Mouse (Mus musculus): ENCODE data around the gene Gm9639.
A peak's percentile ranks its signal among the peaks of the same experiment; 100 is the strongest.
"Not testable (repeated sequence)": the region's sequence is repeated elsewhere in the genome, so short reads cannot be mapped to it uniquely, and the experiment has no call there.

Gene Gm9639

GRCm38 (mm10) chr10:77794976-77795375, at the start of gene Gm9639:
Gm9639 (minus strand) TSS chr10:77795076.
- no peak for DNase-seq (ENCODE audit: low spot score in 2 of 2)

- DNase-seq (ENCODE audit: low spot score in 2 of 2), result no peak
These were observed 44.1 kb upstream of the Gm9639 start for GRCm38 (mm10) chr10:77839006-77839405.

- no peak for DNase-seq (ENCODE audit: low spot score in 2 of 2)
These were observed 40.8 kb upstream of the Gm9639 start, which contains the start of gene Krtap10-10 for GRCm38 (mm10) chr10:77835647-77836046. Krtap10-10 (plus strand) TSS chr10:77835947.

GRCm38 (mm10) chr10:77826951-77827350, 32.1 kb upstream of the Gm9639 start, which contains the start of gene Krtap10-4:
Krtap10-4 (minus strand) TSS chr10:77827095.
- no peak for DNase-seq (ENCODE audit: low spot score in 2 of 2)

- no peak for DNase-seq (ENCODE audit: low spot score in 2 of 2)
These were observed 24.3 kb upstream of the Gm9639 start for GRCm38 (mm10) chr10:77819203-77819602.

GRCm38 (mm10) chr10:77818523-77818922, 23.6 kb upstream of the Gm9639 start:
- DNase-seq (ENCODE audit: low spot score in 2 of 2), result no peak

- DNase-seq (ENCODE audit: low spot score in 2 of 2), result peak in 1 of 2 experiments; percentile 69
These were observed 20.6 kb upstream of the Gm9639 start for GRCm38 (mm10) chr10:77815514-77815913.

GRCm38 (mm10) chr10:77814382-77814781, 19.5 kb upstream of the Gm9639 start, which contains the start of gene Gm2696:
Gm2696 (plus strand) TSS chr10:77814682.
- no peak for DNase-seq (ENCODE audit: low spot score in 2 of 2)

GRCm38 (mm10) chr10:77811743-77812142, 16.9 kb upstream of the Gm9639 start, which contains the start of gene Gm9507:
Gm9507 (minus strand) TSS chr10:77811843.
- no peak for DNase-seq (ENCODE audit: low spot score in 2 of 2)

- DNase-seq (ENCODE audit: low spot score in 2 of 2), result no peak
These were observed 9.2 kb upstream of the Gm9639 start for GRCm38 (mm10) chr10:77804095-77804494.

GRCm38 (mm10) chr10:77798921-77799508, 4.1 kb upstream of the Gm9639 start, which contains the start of gene Gm19668:
Gm19668 (minus strand) TSS chr10:77799133.
- no peak for DNase-seq (ENCODE audit: low spot score in 2 of 2)

GRCm38 (mm10) chr10:77798164-77798920, 3.5 kb upstream of the Gm9639 start:
- DNase-seq (ENCODE audit: low spot score in 2 of 2), result not testable (repeated sequence)

GRCm38 (mm10) chr10:77797677-77798076, 2.8 kb upstream of the Gm9639 start:
- DNase-seq (ENCODE audit: low spot score in 2 of 2), result no peak

GRCm38 (mm10) chr10:77788621-77789020, 6.3 kb downstream of the Gm9639 start:
- no peak for DNase-seq (ENCODE audit: low spot score in 2 of 2)

- not testable (repeated sequence) for DNase-seq (ENCODE audit: low spot score in 2 of 2)
These were observed 7.0 kb downstream of the Gm9639 start, which contains the start of gene Gm7137 for GRCm38 (mm10) chr10:77787876-77788275. Gm7137 (minus strand) TSS chr10:77788200.

- not testable (repeated sequence) for DNase-seq (ENCODE audit: low spot score in 2 of 2)
These were observed 11.5 kb downstream of the Gm9639 start for GRCm38 (mm10) chr10:77783396-77783795.

GRCm38 (mm10) chr10:77782442-77782841, 12.4 kb downstream of the Gm9639 start, which contains the start of gene Gm3250:
Gm3250 (minus strand) TSS chr10:77782542.
- not testable (repeated sequence) for DNase-seq (ENCODE audit: low spot score in 2 of 2)

- DNase-seq (ENCODE audit: low spot score in 2 of 2), result not testable (repeated sequence)
These were observed 18.0 kb downstream of the Gm9639 start, which contains the start of gene Gm7138 for GRCm38 (mm10) chr10:77776844-77777243. Gm7138 (minus strand) TSS chr10:77776944.

- DNase-seq (ENCODE audit: low spot score in 2 of 2), result not testable (repeated sequence)
These were observed 22.7 kb downstream of the Gm9639 start for GRCm38 (mm10) chr10:77772142-77772541.

- DNase-seq (ENCODE audit: low spot score in 2 of 2), result not testable (repeated sequence)
These were observed 23.7 kb downstream of the Gm9639 start, which contains the start of gene Gm3238 for GRCm38 (mm10) chr10:77771225-77771624. Gm3238 (minus strand) TSS chr10:77771325.

GRCm38 (mm10) chr10:77769727-77770126, 25.1 kb downstream of the Gm9639 start:
- no peak for DNase-seq (ENCODE audit: low spot score in 2 of 2)

GRCm38 (mm10) chr10:77759582-77759981, 35.3 kb downstream of the Gm9639 start, which contains the start of gene Gm3233:
Gm3233 (minus strand) TSS chr10:77759682.
- not testable (repeated sequence) for DNase-seq (ENCODE audit: low spot score in 2 of 2)
